Mouse (Mus musculus) liver, embryonic 16.5 days (tissue): Measurements from ENCODE around the gene R3hdm2. TPM values are rescaled to one million over a fixed set of nuclear protein-coding genes. Genes with fewer than 3 reads are reported as not detected.

Source experiments
- ATAC-seq: fragments of 200-750 bp; cut with Nextera tagmentation; 2 replicates; pipeline ENCODE4 v1.8.0; 2017; ENCODE audit warnings: low read depth, mild to moderate bottlenecking, moderate number of reproducible peaks, moderate library complexity
- H3K27ac ChIP-seq: fragments of 300-500 bp; sonication (generic); 2 replicates; pipeline ENCODE4 v1.5.1; 2014; ENCODE audit warnings: mild to moderate bottlenecking, low read length
- H3K27me3 ChIP-seq: fragments of 300-500 bp; sonication (generic); 2 replicates; pipeline ENCODE4 v1.6.1; 2014; ENCODE audit warnings: low read depth, low read length, mixed read lengths; ENCODE audit not compliant: control insufficient read depth, insufficient read depth
- H3K36me3 ChIP-seq: fragments of 300-500 bp; sonication (generic); 2 replicates; pipeline ENCODE4 v1.6.1; 2014; ENCODE audit warnings: mild to moderate bottlenecking; ENCODE audit not compliant: control insufficient read depth, insufficient read depth
- H3K4me1 ChIP-seq: fragments of 300-500 bp; sonication (generic); 2 replicates; pipeline ENCODE4 v1.6.1; 2014; ENCODE audit warnings: low read depth, low read length, mixed read lengths; ENCODE audit not compliant: control insufficient read depth
- H3K4me2 ChIP-seq: fragments of 300-500 bp; sonication (generic); 2 replicates; pipeline ENCODE4 v1.6.1; 2014; ENCODE audit warnings: low read depth, low read length, mixed read lengths
- H3K4me3 ChIP-seq: fragments of 300-500 bp; sonication (generic); 2 replicates; pipeline ENCODE4 v1.5.1; 2014; ENCODE audit warnings: low read depth, mild to moderate bottlenecking, low read length
- H3K9ac ChIP-seq: fragments of 300-500 bp; sonication (generic); 2 replicates; pipeline ENCODE4 v1.6.1; 2014; ENCODE audit warnings: low read depth, low read length
- H3K9me3 ChIP-seq: fragments of 300-500 bp; sonication (generic); replicated peaks from 2 replicates; pipeline ENCODE4 v1.6.1; 2016; ENCODE audit warnings: low read length; ENCODE audit not compliant: control insufficient read depth
- WGBS: fragments of 180-500 bp; shearing (Covaris S2); extraction: QIAGEN DNeasy Blood & Tissue Kit; methylation state at CpG from one replicate; pipeline ENCODE4 v1.1.7; 2014; ENCODE audit not compliant: insufficient replicate concordance; 5-methylcytosine and 5-hydroxymethylcytosine counted together
- polyA plus RNA-seq: library from polyadenylated mRNA; unstranded; fragments of >200 nt; fragmentation: Nextera tagmentation; extraction: Ambion mirVana; gene quantifications from 2 replicates; pipeline ENCODE4 v1.2.1, GENCODE M21; 2015

Gene R3hdm2
- polyA plus RNA-seq, 1 experiment from 2014 or later, result 13.3 TPM

- ATAC-seq, result 0 out of 2 replicates have a peak, but pooled peaks have one; percentile 4
- Histone ChIP-seq H3K4me2 (peak within 1 kb of the TSS; percentile 50), H3K9ac (no peak within 1 kb of the TSS), H3K4me1 (peaks cover 9% of the 10 kb centered on the region), H3K36me3 (no peaks in the 10 kb centered on the region), H3K27ac (no peak within 1 kb of the TSS), H3K4me3 (peak within 1 kb of the TSS; percentile 39), H3K9me3 (no peaks in the 10 kb centered on the region), H3K27me3 (peaks cover 80% of the 10 kb centered on the region)
- WGBS, result under 1% methylated on average over 58 of the region's 78 CpGs
Measured at GRCm38 (mm10) chr10:127534036-127534928, 154.2 kb downstream of the R3hdm2 start, which contains the start of gene Nxph4. Nxph4 (minus strand) TSS chr10:127534559.

GRCm38 (mm10) chr10:127534929-127535384 lies 154.8 kb downstream of the R3hdm2 start:
- ATAC-seq, result no peak

GRCm38 (mm10) chr10:127536586-127537314 lies 156.6 kb downstream of the R3hdm2 start:
- H3K36me3 ChIP-seq, result no peaks in the 10 kb centered on the region
- H3K4me3 ChIP-seq, result no peak overlapping the region
- ATAC-seq, result no peak
- H3K4me1 ChIP-seq, result peaks cover 9% of the 10 kb centered on the region
- H3K9ac ChIP-seq, result no peak overlapping the region
- no peak overlapping the region for H3K27ac ChIP-seq
- 9% methylated on average over 8 of the region's 8 CpGs for WGBS
- H3K4me2 ChIP-seq, result no peak overlapping the region
- H3K9me3 ChIP-seq, result no peaks in the 10 kb centered on the region
- peaks cover 55% of the 10 kb centered on the region for H3K27me3 ChIP-seq

More at GRCm38 (mm10) chr10:127534929-127535384, 154.8 kb downstream of the R3hdm2 start:
- Histone ChIP-seq H3K27ac (no peak overlapping the region), H3K36me3 (no peaks in the 10 kb centered on the region), H3K27me3 (peaks cover 73% of the 10 kb centered on the region), H3K9ac (no peak overlapping the region), H3K9me3 (no peaks in the 10 kb centered on the region), H3K4me2 (peak overlapping the region; percentile 50; the same call in 1 of the 2 replicates), H3K4me1 (peaks cover 9% of the 10 kb centered on the region), H3K4me3 (no peak overlapping the region)
- 2% methylated on average over 30 of the region's 30 CpGs for WGBS

GRCm38 (mm10) chr10:127537854-127538583 lies 157.9 kb downstream of the R3hdm2 start:
- WGBS, result 24% methylated on average over 7 of the region's 7 CpGs
- peaks cover 43% of the 10 kb centered on the region for H3K27me3 ChIP-seq
- peaks cover 9% of the 10 kb centered on the region for H3K4me1 ChIP-seq
- no peaks in the 10 kb centered on the region for H3K9me3 ChIP-seq
- no peak overlapping the region for H3K27ac ChIP-seq
- no peak overlapping the region for H3K4me2 ChIP-seq
- no peaks in the 10 kb centered on the region for H3K36me3 ChIP-seq
- no peak for ATAC-seq
- no peak overlapping the region for H3K4me3 ChIP-seq
- no peak overlapping the region for H3K9ac ChIP-seq

- H3K4me3 ChIP-seq, result no peak overlapping the region
- H3K9ac ChIP-seq, result no peak overlapping the region
- H3K4me1 ChIP-seq, result no peaks in the 10 kb centered on the region
- H3K9me3 ChIP-seq, result no peaks in the 10 kb centered on the region
- H3K27me3 ChIP-seq, result peaks cover 8% of the 10 kb centered on the region
- no peak overlapping the region for H3K4me2 ChIP-seq
- H3K36me3 ChIP-seq, result no peaks in the 10 kb centered on the region
- no peak for ATAC-seq
- H3K27ac ChIP-seq, result no peak overlapping the region
- 71% methylated on average over 8 of the region's 8 CpGs for WGBS
Measured at GRCm38 (mm10) chr10:127541510-127541909, 161.4 kb downstream of the R3hdm2 start.

GRCm38 (mm10) chr10:127542084-127542483 lies 162.0 kb downstream of the R3hdm2 start:
- no peak overlapping the region for H3K4me2 ChIP-seq
- 71% methylated on average over 13 of the region's 13 CpGs for WGBS
- no peak overlapping the region for H3K9ac ChIP-seq
- H3K27ac ChIP-seq, result no peak overlapping the region
- no peaks in the 10 kb centered on the region for H3K36me3 ChIP-seq
- H3K4me3 ChIP-seq, result no peak overlapping the region
- H3K9me3 ChIP-seq, result no peaks in the 10 kb centered on the region
- no peak for ATAC-seq
- peaks cover 4% of the 10 kb centered on the region; the same call in 1 of the 2 replicates for H3K27me3 ChIP-seq
- H3K4me1 ChIP-seq, result no peaks in the 10 kb centered on the region

GRCm38 (mm10) chr10:127542720-127543119 lies 162.6 kb downstream of the R3hdm2 start:
- Histone ChIP-seq H3K36me3 (no peaks in the 10 kb centered on the region), H3K27me3 (peaks cover 1% of the 10 kb centered on the region; the same call in 1 of the 2 replicates), H3K9me3 (no peaks in the 10 kb centered on the region), H3K4me3 (no peak overlapping the region), H3K9ac (no peak overlapping the region), H3K4me1 (no peaks in the 10 kb centered on the region), H3K4me2 (no peak overlapping the region), H3K27ac (no peak overlapping the region)
- no peak for ATAC-seq
- 43% methylated on average over 6 of the region's 6 CpGs for WGBS

GRCm38 (mm10) chr10:127543916-127544315 lies 163.8 kb downstream of the R3hdm2 start:
- Histone ChIP-seq H3K4me1 (no peaks in the 10 kb centered on the region), H3K4me3 (no peak overlapping the region), H3K9ac (no peak overlapping the region), H3K27me3 (no peaks in the 10 kb centered on the region), H3K4me2 (no peak overlapping the region), H3K27ac (no peak overlapping the region), H3K9me3 (no peaks in the 10 kb centered on the region), H3K36me3 (no peaks in the 10 kb centered on the region)
- 70% methylated on average over 3 of the region's 3 CpGs for WGBS
- ATAC-seq, result no peak
